Mouse (Mus musculus): ENCODE results near the gene Rph3a. TPM values are rescaled to one million over a fixed set of nuclear protein-coding genes. Genes with fewer than 3 reads are reported as not detected.
A peak's percentile ranks its signal among the peaks of the same experiment; 100 is the strongest.
"Not testable (repeated sequence)": the region's sequence is repeated elsewhere in the genome, so short reads cannot be mapped to it uniquely, and the experiment has no call there.

The Rph3a gene
- total RNA-seq, 4 experiments from 2014 or later = 3.5 to 9.1 (median 6.0) TPM

DNA sequence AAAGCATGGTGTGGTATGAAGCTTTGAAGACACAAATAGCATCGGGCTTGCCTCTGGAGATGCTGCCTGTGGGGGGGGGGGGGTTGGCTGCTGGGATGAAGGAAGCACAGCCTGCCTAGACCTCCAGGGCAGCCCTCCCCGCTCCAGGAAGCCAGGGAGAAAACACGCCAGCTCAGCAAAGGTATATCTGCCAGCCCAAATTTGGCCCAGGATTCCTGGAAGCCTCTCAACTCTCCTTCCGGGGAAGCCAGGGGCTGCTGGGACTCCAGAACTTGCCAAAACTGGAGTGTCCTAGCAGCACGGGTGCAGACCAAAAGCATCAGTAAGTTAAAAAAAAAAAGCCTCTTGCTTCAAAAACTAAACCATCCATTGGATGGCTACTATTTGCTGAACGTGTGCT is 37.6 kb downstream of the Rph3a start:
- DNase-seq = no peak

DNA sequence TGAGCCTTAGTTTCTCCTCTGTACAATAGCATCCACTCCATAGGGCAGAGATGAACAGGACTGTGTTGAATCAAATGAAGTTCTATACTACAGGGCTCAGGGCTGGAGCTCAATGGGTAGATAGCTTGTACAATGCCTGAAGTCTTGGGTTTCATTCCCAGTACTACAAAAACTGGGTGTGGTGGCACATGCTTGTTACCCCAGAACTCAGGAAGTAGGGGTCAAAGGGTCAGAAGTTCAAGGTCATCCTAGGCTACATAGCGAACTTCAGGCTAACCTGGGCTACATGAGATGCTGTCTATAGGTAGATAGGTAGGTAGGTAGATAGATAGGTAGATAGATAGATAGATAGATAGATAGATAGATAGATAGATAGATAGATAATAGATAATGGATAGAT is 38.6 kb downstream of the Rph3a start:
- no peak for DNase-seq

DNA sequence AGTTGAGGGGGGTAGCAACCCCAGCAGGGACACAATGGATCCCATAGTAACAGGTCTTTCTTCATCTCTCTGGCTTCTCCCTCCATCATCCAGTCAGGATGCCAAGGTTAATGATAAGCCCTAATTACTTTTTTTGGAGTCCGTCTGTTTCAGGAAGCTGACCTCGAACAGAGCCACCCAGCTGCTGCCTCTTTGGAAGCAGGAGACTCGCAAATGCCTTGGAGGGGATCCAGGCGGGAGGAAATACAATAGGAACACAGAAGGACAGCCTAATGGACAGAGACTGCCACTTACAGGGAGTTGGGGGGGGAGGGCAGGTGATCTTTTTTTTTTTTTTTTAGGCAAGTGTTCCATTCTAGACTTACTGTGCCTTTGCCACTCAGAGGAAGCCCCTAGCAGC is 40.2 kb downstream of the Rph3a start:
- DNase-seq = peak; percentile 44

DNA sequence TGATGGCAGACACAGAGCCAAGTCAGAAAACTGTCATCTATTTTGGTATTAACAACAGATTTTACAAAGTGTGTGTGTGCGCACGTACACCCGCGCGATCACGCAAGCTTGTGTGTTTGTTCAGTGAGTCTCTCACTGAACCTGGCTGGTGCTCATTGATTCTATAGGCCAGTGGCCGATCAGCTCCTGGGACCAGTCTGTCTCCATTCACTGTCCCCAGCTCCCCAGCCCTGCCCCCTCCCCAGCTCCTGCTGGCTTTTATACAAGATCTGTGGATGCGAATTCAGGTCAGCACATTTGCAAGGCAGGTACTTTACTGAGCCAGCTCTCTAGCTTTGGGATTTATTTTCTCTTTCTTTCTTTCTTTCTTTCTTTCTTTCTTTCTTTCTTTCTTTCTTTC is 41.1 kb downstream of the Rph3a start:
- DNase-seq = no peak

- DNase-seq = no peak
Observed at GRCm38 (mm10) chr5:120968134-120968532, 41.8 kb downstream of the Rph3a start.

GRCm38 (mm10) chr5:120967355-120968133 is 42.3 kb downstream of the Rph3a start:
- no peak for DNase-seq

DNA sequence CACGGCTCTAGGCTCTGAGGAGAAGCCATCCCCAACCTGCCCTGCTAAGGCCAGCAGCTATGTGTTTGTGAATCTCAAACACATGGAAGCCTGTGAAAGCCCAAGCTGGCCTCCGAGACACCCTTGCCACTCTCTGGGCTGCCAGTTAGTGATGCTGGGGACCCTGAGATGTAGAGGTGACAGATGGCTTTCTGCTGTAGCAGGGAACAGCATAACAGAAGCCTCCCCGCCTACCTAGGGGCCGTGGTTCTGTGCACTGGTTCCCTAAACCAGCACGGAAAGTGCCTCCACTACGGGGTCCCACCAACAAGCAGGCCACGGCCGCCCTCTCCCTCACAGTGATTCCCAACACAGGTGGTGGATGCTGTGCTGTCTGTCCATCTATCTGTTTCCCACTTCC is 43.0 kb downstream of the Rph3a start:
- no peak for DNase-seq

- no peak for DNase-seq
Observed at GRCm38 (mm10) chr5:120966156-120966555, 43.7 kb downstream of the Rph3a start.

DNA sequence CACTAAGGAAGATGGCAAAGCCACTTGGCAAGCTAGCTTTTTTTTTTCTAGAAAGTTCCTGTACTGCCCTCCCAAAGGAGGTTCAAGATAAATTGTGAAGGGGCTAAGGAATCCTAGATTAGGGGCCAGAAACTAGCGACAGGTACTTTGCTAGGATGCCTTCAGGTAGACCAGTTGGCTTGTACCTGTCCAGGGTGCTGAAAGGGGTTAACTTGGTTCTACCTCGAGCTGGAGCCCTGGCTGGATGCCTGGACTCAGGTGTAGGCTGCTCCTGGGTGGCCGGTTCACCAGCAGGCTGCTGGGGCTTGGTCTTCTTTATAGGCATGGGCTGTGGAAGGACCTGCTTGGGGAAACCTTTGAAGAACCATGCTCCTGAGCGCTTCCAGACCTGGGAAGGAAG is 48.9 kb downstream of the Rph3a start:
- DNase-seq = no peak

- DNase-seq = no peak
Observed at GRCm38 (mm10) chr5:120953974-120954373, 55.9 kb downstream of the Rph3a start.

DNA sequence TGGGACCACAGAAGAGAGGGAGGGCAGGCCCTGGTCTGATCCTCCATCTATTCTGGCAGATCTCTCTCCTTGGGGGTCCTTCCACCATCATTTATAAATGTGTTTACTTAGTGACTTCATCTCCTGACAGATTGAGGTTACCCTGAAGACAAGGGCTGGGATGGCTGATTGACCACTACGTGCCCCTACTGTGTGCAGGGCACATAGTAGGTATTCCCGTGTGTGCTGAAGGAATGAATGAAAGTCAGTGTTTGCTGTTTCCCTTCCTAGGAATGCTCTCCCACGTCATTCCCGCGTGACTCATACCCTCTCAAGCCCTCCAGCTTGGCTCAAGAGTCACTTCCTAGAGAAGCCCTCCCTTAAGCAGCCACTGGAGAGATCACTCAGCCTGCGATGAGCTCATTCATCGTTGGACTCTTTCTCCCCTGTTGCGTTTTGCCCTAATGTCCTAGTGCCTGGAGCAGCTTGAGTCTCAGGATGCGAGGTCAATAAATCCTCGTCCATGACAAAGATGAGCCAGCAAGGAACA is 57.6 kb downstream of the Rph3a start:
- DNase-seq = no peak

DNA sequence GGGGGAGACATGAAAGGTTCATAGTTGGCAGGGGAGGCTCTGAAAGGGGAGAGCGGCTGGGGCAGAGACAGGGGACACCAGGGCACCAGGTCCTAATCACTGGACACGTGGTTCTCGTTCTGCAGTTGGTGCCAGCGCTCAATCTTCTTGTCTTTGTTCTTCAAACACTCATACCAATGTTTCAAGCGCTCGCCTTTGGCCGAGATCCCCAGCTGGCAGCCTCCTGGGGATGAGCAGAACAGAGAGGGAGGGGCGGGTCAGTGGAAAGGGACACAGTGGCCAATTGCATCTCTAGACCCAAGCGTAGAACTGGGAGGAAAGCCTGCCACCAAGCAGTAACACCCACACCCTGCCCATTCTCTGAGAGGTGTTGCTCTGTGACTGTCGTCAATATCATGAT is 67.8 kb downstream of the Rph3a start:
- no peak for DNase-seq

- DNase-seq = no peak
Observed at GRCm38 (mm10) chr5:120938586-120938985, 71.3 kb downstream of the Rph3a start.

DNA sequence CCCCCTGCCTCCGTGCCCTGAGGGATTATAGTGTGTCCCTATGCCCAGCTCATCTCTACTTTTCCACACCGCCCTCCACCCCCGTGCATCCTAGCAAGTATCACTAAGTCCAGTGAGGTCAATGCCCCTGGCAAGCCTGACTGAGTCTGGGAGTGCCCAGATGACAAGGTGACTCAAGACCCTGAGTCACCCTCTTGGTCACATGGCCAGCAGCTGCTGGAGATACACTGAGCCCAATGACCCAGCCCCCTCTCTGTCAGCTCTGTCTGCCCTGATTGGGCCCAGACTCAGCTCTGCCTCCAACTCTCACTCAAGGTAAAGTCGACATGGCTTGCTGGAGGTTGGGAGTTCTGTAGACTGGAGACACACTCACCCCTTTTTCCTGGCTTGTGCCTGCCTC is 72.1 kb downstream of the Rph3a start:
- peak; percentile 69 for DNase-seq

DNA sequence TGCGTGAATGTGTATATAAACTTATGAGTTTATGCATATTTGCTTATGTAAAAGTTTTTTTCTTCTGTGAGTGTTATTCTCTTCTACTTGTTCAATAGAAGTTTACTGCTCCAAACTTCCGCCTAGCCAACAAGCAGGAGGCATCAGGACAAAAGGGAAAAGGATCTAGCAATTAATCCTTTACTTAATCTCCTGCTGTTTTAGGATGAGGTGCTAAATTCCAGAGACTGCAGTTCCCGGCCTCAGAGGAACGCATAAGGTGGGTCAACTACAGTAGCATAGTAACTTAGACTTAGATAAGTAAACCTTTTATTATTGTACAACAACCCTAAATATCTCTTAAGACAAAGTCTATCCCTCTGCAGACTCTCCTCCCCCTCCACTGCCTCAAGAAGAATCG is 75.9 kb downstream of the Rph3a start:
- DNase-seq = no peak

DNA sequence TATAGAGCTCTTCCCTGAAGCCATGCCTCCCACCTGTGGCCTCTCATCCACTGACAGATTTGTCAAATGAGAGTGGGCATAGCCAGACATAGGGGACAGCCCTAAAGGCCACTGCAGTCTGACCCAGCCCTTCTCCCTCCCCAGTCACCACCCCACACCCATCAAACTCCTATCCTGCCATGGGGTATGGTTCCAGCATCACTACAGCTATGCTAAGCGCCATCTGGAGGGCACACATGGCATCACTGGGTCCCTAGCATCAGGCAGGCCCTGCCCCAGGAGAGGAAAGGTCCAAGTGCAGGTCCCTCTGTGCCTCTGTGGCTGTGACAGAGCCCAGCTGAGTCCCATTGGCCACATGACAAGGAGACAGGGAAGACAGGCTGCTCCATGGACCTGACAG is 82.9 kb downstream of the Rph3a start:
- no peak for DNase-seq

DNA sequence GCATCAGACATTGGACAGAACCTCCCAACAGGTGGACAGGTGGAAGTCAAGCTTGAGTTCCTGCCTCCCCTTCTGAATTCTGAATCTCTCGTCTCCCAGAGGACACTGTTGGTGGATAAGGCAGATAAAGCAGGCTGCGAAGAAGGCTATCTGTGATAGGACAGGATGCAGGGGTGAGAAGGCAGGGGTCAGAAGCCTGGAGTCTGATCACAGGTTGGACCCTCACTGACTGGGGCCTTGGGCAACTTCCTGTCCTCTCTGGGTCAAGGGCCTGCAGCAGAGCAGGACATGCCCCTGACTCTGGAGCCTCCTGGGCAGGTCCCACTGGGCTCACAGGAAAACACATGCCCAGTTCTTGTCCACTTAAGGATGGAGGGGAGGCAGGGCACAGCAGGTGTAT is 83.6 kb downstream of the Rph3a start:
- not testable (repeated sequence) for DNase-seq

GRCm38 (mm10) chr5:120924520-120924919 is 85.4 kb downstream of the Rph3a start:
- DNase-seq = not testable (repeated sequence)

GRCm38 (mm10) chr5:120923969-120924368 is 85.9 kb downstream of the Rph3a start:
- DNase-seq = no peak

- no peak for DNase-seq
Observed at GRCm38 (mm10) chr5:120920296-120920695, 89.6 kb downstream of the Rph3a start.

DNA sequence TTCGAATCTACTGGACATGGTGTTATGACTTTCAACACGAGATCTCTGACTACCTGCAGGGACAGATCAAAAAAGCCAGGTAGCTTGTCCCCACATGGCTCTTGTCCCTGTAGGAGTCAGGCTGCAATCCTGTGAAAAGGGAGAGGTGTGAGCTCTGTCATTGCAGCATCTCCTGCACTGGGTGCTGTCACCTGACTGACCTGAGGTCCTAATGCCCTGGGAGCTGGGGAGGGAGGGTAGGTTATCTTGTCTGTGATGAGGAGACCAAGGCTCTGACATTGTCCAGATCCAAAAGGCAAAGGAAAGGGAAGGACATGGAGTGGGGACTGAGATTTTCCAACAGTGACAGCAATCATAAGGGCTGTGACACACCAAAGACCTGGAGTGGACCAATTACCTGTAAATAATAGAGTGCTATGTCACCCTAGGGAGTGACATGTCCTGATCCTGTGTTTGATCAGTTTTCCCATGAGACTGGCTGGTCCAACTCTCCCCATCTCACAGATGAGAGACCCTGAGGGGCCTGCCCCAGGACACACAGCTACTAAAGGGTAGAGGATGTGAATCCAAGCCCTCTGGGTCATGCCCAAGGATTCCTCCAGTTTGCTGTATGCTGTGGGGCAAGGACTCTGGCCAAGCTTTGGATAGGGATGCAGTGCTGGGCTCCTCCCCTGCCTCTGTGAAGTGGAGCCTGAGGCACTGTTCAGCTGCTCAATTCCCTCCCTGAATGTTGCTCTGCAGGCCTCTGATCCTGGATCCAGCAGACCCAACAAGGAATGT is 90.5 kb downstream of the Rph3a start:
- DNase-seq = not testable (repeated sequence)

DNA sequence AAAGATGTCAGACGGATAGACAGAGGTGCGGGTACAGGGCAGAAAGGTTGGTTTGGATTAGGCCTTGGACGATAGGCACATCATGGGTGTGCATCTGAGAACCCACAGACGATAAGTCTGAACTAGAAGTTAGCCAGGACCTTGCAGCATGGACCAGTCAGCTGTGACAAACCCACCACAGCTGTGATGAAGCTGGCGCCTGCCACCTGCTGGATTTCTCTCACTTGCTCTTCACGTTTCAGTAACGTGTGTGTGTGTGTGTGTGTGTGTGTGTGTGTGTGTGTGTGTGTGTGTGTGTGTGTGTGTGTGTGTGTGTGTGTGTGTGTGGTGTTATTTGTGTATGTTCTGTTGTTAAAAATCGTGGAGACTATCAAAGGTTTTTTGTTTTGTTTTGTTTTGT is 95.7 kb downstream of the Rph3a start, which contains the start of gene Oas1d:
Oas1d (plus strand) TSS at position 333 of the 400 bp plus-strand sequence.
- DNase-seq = not testable (repeated sequence)

- DNase-seq = no peak
Observed at GRCm38 (mm10) chr5:120908196-120908920, 101.5 kb downstream of the Rph3a start.
